In the genomic region with DNA sequence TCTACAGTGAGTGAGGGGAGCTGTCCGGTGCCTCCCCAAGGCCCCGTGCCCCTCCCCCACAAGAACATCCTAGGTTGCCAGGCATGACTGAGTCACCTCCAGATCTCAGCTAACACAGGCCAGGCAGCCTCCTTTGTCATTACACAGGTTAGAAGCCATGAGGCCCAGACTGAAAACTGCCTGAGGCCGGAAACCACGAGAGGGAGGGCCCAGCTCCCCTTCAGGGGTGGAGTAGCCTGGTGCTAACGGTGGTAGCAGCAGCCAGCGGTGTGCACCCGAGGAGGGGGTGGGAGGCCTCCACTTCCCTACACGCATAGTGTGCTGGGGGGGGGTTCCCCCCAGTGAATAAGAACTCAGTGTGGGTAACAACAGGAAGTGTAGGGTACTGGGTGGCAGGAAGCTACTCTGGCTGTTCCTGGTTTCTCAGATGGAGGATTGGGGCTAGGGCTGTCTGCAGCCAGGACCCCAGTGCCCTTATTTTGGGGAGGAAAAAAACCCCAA, we compare ENCODE assay signal across 9 mouse cellular contexts. TPM values are rescaled to one million over a fixed set of nuclear protein-coding genes. Genes with fewer than 3 reads are reported as not detected.
A peak's percentile ranks its signal among the peaks of the same experiment; 100 is the strongest.
DNase-seq lines count a peak whose midpoint lies in the region; ATAC-seq and TF ChIP-seq lines count a peak whose summit lies in the region.
"Had no signal": no experiment of that assay in that cellular context is flagged by ENCODE, and none has a peak within 500 bp of the region (broad histone marks: within the 10 kb centered on the region; RNA-seq: fewer than 3 reads in every experiment).

No protein-coding gene starts in this region.

- no peak overlapping the region for H3K4me2 ChIP-seq in stomach, embryonic 15.5 days
- no peak overlapping the region for H3K4me2 ChIP-seq in stomach, postnatal 0 days (replicated peaks; ENCODE audit: low read depth)
- 0 out of 2 replicates have a peak overlapping the region, but pooled peaks have one; percentile 14 for H3K4me2 ChIP-seq in heart, embryonic 11.5 days
- H3K4me2 ChIP-seq in liver, embryonic 15.5 days, result peak overlapping the region; percentile 69
- no peak overlapping the region for H3K4me2 ChIP-seq in neural tube, embryonic 15.5 days

- no peak overlapping the region for H3K9ac ChIP-seq in stomach, embryonic 15.5 days
- H3K9ac ChIP-seq in stomach, postnatal 0 days (ENCODE audit: low read length), result no peak overlapping the region
- no peak overlapping the region for H3K9ac ChIP-seq in heart, embryonic 11.5 days (ENCODE audit: low read depth, low read length)
- H3K9ac ChIP-seq in liver, embryonic 15.5 days, result no peak overlapping the region
- H3K9ac ChIP-seq in neural tube, embryonic 15.5 days (replicated peaks), result no peak overlapping the region

- 41% methylated on average over 8 of the region's 8 CpGs for WGBS in stomach, embryonic 15.5 days
- WGBS in stomach, postnatal 0 days, result 46% methylated on average over 8 of the region's 8 CpGs
- WGBS in heart, embryonic 11.5 days (ENCODE audit: insufficient replicate concordance), result 42% methylated on average over 8 of the region's 8 CpGs
- 10% methylated on average over 8 of the region's 8 CpGs for WGBS in liver, embryonic 15.5 days (ENCODE audit: insufficient replicate concordance)
- 60% methylated on average over 8 of the region's 8 CpGs for WGBS in neural tube, embryonic 15.5 days

- H3K27me3 ChIP-seq in stomach, embryonic 15.5 days (replicated peaks), result peaks cover 23% of the 10 kb centered on the region
- peaks cover 7% of the 10 kb centered on the region; the same call in 1 of the 2 replicates for H3K27me3 ChIP-seq in stomach, postnatal 0 days (ENCODE audit: control insufficient read depth, insufficient read depth, low read length)
- H3K27me3 ChIP-seq in heart, embryonic 11.5 days (ENCODE audit: control insufficient read depth, insufficient read depth, low read length), result peaks cover 43% of the 10 kb centered on the region
- H3K27me3 ChIP-seq in liver, embryonic 15.5 days, result peaks cover 35% of the 10 kb centered on the region
- H3K27me3 ChIP-seq in neural tube, embryonic 15.5 days (replicated peaks), result peaks cover 17% of the 10 kb centered on the region

- peaks cover 9% of the 10 kb centered on the region for H3K4me1 ChIP-seq in stomach, embryonic 15.5 days
- no peaks in the 10 kb centered on the region for H3K4me1 ChIP-seq in stomach, postnatal 0 days (replicated peaks; ENCODE audit: control insufficient read depth, insufficient read depth)
- H3K4me1 ChIP-seq in heart, embryonic 11.5 days (ENCODE audit: control insufficient read depth, insufficient read depth, low read length), result peaks cover 27% of the 10 kb centered on the region
- peaks cover 45% of the 10 kb centered on the region for H3K4me1 ChIP-seq in liver, embryonic 15.5 days (replicated peaks)
- H3K4me1 ChIP-seq in neural tube, embryonic 15.5 days, result peaks cover 42% of the 10 kb centered on the region

- ATAC-seq in stomach, embryonic 15.5 days (ENCODE audit: insufficient read depth, low FRiP score, low read depth), result peak; percentile 27; the same call in 1 of the 2 replicates
- no peak for ATAC-seq in stomach, postnatal 0 days (ENCODE audit: low FRiP score, low TSS enrichment)
- no peak for ATAC-seq in heart, embryonic 11.5 days (replicated peaks; ENCODE audit: insufficient number of reproducible peaks, low FRiP score, low TSS enrichment)
- peak; percentile 58 for ATAC-seq in liver, embryonic 15.5 days (ENCODE audit: insufficient read depth)
- ATAC-seq in neural tube, embryonic 15.5 days (ENCODE audit: low FRiP score), result no peak

- no peak for TF ChIP-seq EP300 in stomach, postnatal 0 days (optimal IDR thresholded peaks at IDR 0.05)

- no peaks in the 10 kb centered on the region for H3K36me3 ChIP-seq in stomach, embryonic 15.5 days
- H3K36me3 ChIP-seq in stomach, postnatal 0 days (ENCODE audit: control insufficient read depth, insufficient read depth, low read length), result no peaks in the 10 kb centered on the region
- no peaks in the 10 kb centered on the region for H3K36me3 ChIP-seq in heart, embryonic 11.5 days (ENCODE audit: control insufficient read depth, insufficient read depth, low read length)
- H3K36me3 ChIP-seq in liver, embryonic 15.5 days (replicated peaks), result no peaks in the 10 kb centered on the region
- H3K36me3 ChIP-seq in neural tube, embryonic 15.5 days, result no peaks in the 10 kb centered on the region

- TF ChIP-seq CTCF in stomach, postnatal 0 days (IDR thresholded peaks at IDR 0.05; ENCODE audit: low read depth), result no peak

- no peak for DNase-seq in stomach, postnatal 0 days (ENCODE audit: low spot score)
- peak; percentile 83 to 87 for DNase-seq in spleen, postnatal 4 days (ENCODE audit: low spot score in 2 of 2)
- no peak for DNase-seq in retina, embryonic 14.5 days (ENCODE audit: low spot score)
- DNase-seq in embryo, embryonic 9.5 days (ENCODE audit: extremely low spot score), result no peak

- no peak overlapping the region for H3K27ac ChIP-seq in stomach, embryonic 15.5 days
- H3K27ac ChIP-seq in stomach, postnatal 0 days (replicated peaks), result no peak overlapping the region
- no peak overlapping the region for H3K27ac ChIP-seq in heart, embryonic 11.5 days (ENCODE audit: low read depth, low read length)
- H3K27ac ChIP-seq in liver, embryonic 15.5 days (replicated peaks), result peak overlapping the region; percentile 64
- H3K27ac ChIP-seq in neural tube, embryonic 15.5 days (replicated peaks), result no peak overlapping the region

- H3K9me3 ChIP-seq in stomach, embryonic 15.5 days, result no peaks in the 10 kb centered on the region
- no peaks in the 10 kb centered on the region for H3K9me3 ChIP-seq in stomach, postnatal 0 days (ENCODE audit: control insufficient read depth, low read length)
- no peaks in the 10 kb centered on the region for H3K9me3 ChIP-seq in heart, embryonic 11.5 days (replicated peaks; ENCODE audit: control insufficient read depth, low read length)
- no peaks in the 10 kb centered on the region for H3K9me3 ChIP-seq in liver, embryonic 15.5 days (replicated peaks)
- no peaks in the 10 kb centered on the region for H3K9me3 ChIP-seq in neural tube, embryonic 15.5 days (replicated peaks)

- H3K4me3 ChIP-seq in stomach, embryonic 15.5 days (replicated peaks), result no peak overlapping the region
- no peak overlapping the region for H3K4me3 ChIP-seq in stomach, postnatal 0 days (ENCODE audit: low read depth, low read length)
- H3K4me3 ChIP-seq in heart, embryonic 11.5 days (ENCODE audit: low read depth, low read length), result no peak overlapping the region
- no peak overlapping the region for H3K4me3 ChIP-seq in liver, embryonic 15.5 days (replicated peaks)
- no peak overlapping the region for H3K4me3 ChIP-seq in neural tube, embryonic 15.5 days (replicated peaks)

RNA-seq across cellular contexts. Expression of a gene that starts 4.0 kb away (rescaled TPM):
- polyA plus RNA-seq in stomach, embryonic 15.5 days (2015; fragmentation: Nextera tagmentation; extraction: Ambion mirVana), result 3.8 and 4.0 TPM in 2 replicates
- 0.86 and 1.1 TPM in 2 replicates for polyA plus RNA-seq in stomach, postnatal 0 days (2015; fragmentation: Nextera tagmentation; extraction: Ambion mirVana)
- 0.79 and 1.1 TPM in 2 replicates for polyA plus RNA-seq in heart, embryonic 11.5 days (2014; fragmentation: Nextera tagmentation; extraction: Ambion mirVana)
- 5.7 and 6.2 TPM in 2 replicates for polyA plus RNA-seq in liver, embryonic 15.5 days (2015; fragmentation: Nextera tagmentation; extraction: Ambion mirVana)
- 8.6 and 10.8 TPM in 2 replicates for polyA plus RNA-seq in neural tube, embryonic 15.5 days (2015; fragmentation: Nextera tagmentation; extraction: Ambion mirVana)

RNA-seq across cellular contexts. Expression of a gene that starts 33.4 kb away (rescaled TPM):
- polyA plus RNA-seq in stomach, embryonic 15.5 days (2015; fragmentation: Nextera tagmentation; extraction: Ambion mirVana), result 1.0 and 1.4 TPM in 2 replicates
- 1.0 and 1.7 TPM in 2 replicates for polyA plus RNA-seq in stomach, postnatal 0 days (2015; fragmentation: Nextera tagmentation; extraction: Ambion mirVana)
- not detected in 2 replicates for polyA plus RNA-seq in heart, embryonic 11.5 days (2014; fragmentation: Nextera tagmentation; extraction: Ambion mirVana)
- polyA plus RNA-seq in liver, embryonic 15.5 days (2015; fragmentation: Nextera tagmentation; extraction: Ambion mirVana), result 0.08 TPM in 1 of 2 replicates, not detected in the other
- 2.1 and 2.3 TPM in 2 replicates for polyA plus RNA-seq in neural tube, embryonic 15.5 days (2015; fragmentation: Nextera tagmentation; extraction: Ambion mirVana)

RNA-seq across cellular contexts. Expression of a gene that starts 42.7 kb away (rescaled TPM):
- 6.8 and 8.7 TPM in 2 replicates for polyA plus RNA-seq in stomach, embryonic 15.5 days (2015; fragmentation: Nextera tagmentation; extraction: Ambion mirVana)
- polyA plus RNA-seq in stomach, postnatal 0 days (2015; fragmentation: Nextera tagmentation; extraction: Ambion mirVana), result 3.7 and 4.4 TPM in 2 replicates
- polyA plus RNA-seq in heart, embryonic 11.5 days (2014; fragmentation: Nextera tagmentation; extraction: Ambion mirVana), result 3.5 and 5.6 TPM in 2 replicates
- 4.2 and 4.7 TPM in 2 replicates for polyA plus RNA-seq in liver, embryonic 15.5 days (2015; fragmentation: Nextera tagmentation; extraction: Ambion mirVana)
- polyA plus RNA-seq in neural tube, embryonic 15.5 days (2015; fragmentation: Nextera tagmentation; extraction: Ambion mirVana), result 28.4 and 29.0 TPM in 2 replicates

RNA-seq across cellular contexts. Expression of a gene that starts 43.3 kb away (rescaled TPM):
- not detected in 2 replicates for polyA plus RNA-seq in stomach, embryonic 15.5 days (2015; fragmentation: Nextera tagmentation; extraction: Ambion mirVana)
- not detected in 2 replicates for polyA plus RNA-seq in stomach, postnatal 0 days (2015; fragmentation: Nextera tagmentation; extraction: Ambion mirVana)
- polyA plus RNA-seq in heart, embryonic 11.5 days (2014; fragmentation: Nextera tagmentation; extraction: Ambion mirVana), result not detected in 2 replicates
- not detected in 2 replicates for polyA plus RNA-seq in liver, embryonic 15.5 days (2015; fragmentation: Nextera tagmentation; extraction: Ambion mirVana)
- 1.00 and 1.3 TPM in 2 replicates for polyA plus RNA-seq in neural tube, embryonic 15.5 days (2015; fragmentation: Nextera tagmentation; extraction: Ambion mirVana)
- polyA plus RNA-seq: embryonic facial prominence, embryonic 11.5 days had no signal

RNA-seq across cellular contexts. Expression of a gene that starts 58.9 kb away (rescaled TPM):
- 5.1 and 5.4 TPM in 2 replicates for polyA plus RNA-seq in stomach, embryonic 15.5 days (2015; fragmentation: Nextera tagmentation; extraction: Ambion mirVana)
- polyA plus RNA-seq in stomach, postnatal 0 days (2015; fragmentation: Nextera tagmentation; extraction: Ambion mirVana), result 3.8 and 4.1 TPM in 2 replicates
- polyA plus RNA-seq in heart, embryonic 11.5 days (2014; fragmentation: Nextera tagmentation; extraction: Ambion mirVana), result 4.2 and 4.4 TPM in 2 replicates
- polyA plus RNA-seq in liver, embryonic 15.5 days (2015; fragmentation: Nextera tagmentation; extraction: Ambion mirVana), result 1.8 and 1.9 TPM in 2 replicates
- 4.3 and 4.5 TPM in 2 replicates for polyA plus RNA-seq in neural tube, embryonic 15.5 days (2015; fragmentation: Nextera tagmentation; extraction: Ambion mirVana)

Comparison
In these comparisons a context has a peak if more than half of its experiments do, and no peak if none do; other contexts are left out.
1. ATAC-seq: peak in stomach, embryonic 15.5 days (single experiment) and liver, embryonic 15.5 days (single experiment); none in stomach, postnatal 0 days (single experiment), heart, embryonic 11.5 days (single experiment) and neural tube, embryonic 15.5 days (single experiment).
2. H3K4me2 ChIP-seq: peak in heart, embryonic 11.5 days (single experiment) and liver, embryonic 15.5 days (single experiment); none in stomach, embryonic 15.5 days (single experiment), stomach, postnatal 0 days (single experiment) and neural tube, embryonic 15.5 days (single experiment).
3. DNase-seq: peak in spleen, postnatal 4 days (2 of 2); none in stomach, postnatal 0 days (single experiment), retina, embryonic 14.5 days (single experiment) and embryo, embryonic 9.5 days (single experiment).